ENCODE assay signal across 26 mouse cellular contexts in genomic region chr2:16860056-16860455, GRCm38 (mm10).
DNase-seq lines count a peak whose midpoint lies in the region; ATAC-seq lines count a peak whose summit lies in the region.
"Had no signal": no experiment of that assay in that cellular context is flagged by ENCODE, and none has a peak within 500 bp of the region (broad histone marks: within the 10 kb centered on the region; RNA-seq: fewer than 3 reads in every experiment).

No protein-coding gene starts in this region.

- H3K27ac ChIP-seq in heart, embryonic 11.5 days (ENCODE audit: low read depth, low read length), result no peak overlapping the region
- no peak overlapping the region for H3K27ac ChIP-seq in kidney, embryonic 15.5 days
- H3K27ac ChIP-seq: embryonic facial prominence, embryonic 10.5 days; forebrain, embryonic 15.5 days; hindbrain, embryonic 15.5 days; intestine, embryonic 15.5 days; layer of hippocampus, adult 2 months; liver, embryonic 13.5 days; midbrain, embryonic 12.5 days; neural tube, embryonic 15.5 days; stomach, embryonic 15.5 days had no signal

- no peak for ATAC-seq in heart, embryonic 11.5 days (replicated peaks; ENCODE audit: insufficient number of reproducible peaks, low FRiP score, low TSS enrichment)
- ATAC-seq in kidney, embryonic 15.5 days (replicated peaks; ENCODE audit: low FRiP score), result no peak
- no peak for ATAC-seq in megakaryocyte progenitor cell, adult 5-6 weeks (replicated peaks; ENCODE audit: poor library complexity)
- ATAC-seq: forebrain, embryonic 15.5 days; intestine, embryonic 15.5 days; Patski had no signal

- H3K9me3 ChIP-seq in heart, embryonic 11.5 days (replicated peaks; ENCODE audit: control insufficient read depth, low read length), result no peaks in the 10 kb centered on the region
- no peaks in the 10 kb centered on the region for H3K9me3 ChIP-seq in kidney, embryonic 15.5 days (replicated peaks)
- H3K9me3 ChIP-seq: embryonic facial prominence, embryonic 10.5 days; forebrain, embryonic 15.5 days; G1E; hindbrain, embryonic 15.5 days; intestine, embryonic 15.5 days; liver, embryonic 13.5 days; midbrain, embryonic 12.5 days; neural tube, embryonic 15.5 days; stomach, embryonic 15.5 days had no signal

- H3K4me1 ChIP-seq in heart, embryonic 11.5 days (ENCODE audit: control insufficient read depth, insufficient read depth, low read length), result no peaks in the 10 kb centered on the region
- H3K4me1 ChIP-seq in kidney, embryonic 15.5 days, result no peaks in the 10 kb centered on the region
- H3K4me1 ChIP-seq: embryonic facial prominence, embryonic 10.5 days; forebrain, embryonic 15.5 days; hindbrain, embryonic 15.5 days; intestine, embryonic 15.5 days; liver, embryonic 13.5 days; midbrain, embryonic 12.5 days; neural tube, embryonic 15.5 days; stomach, embryonic 15.5 days had no signal

- 85% methylated on average over 5 of the region's 5 CpGs for WGBS in heart, embryonic 11.5 days (ENCODE audit: insufficient replicate concordance)
- 84% methylated on average over 5 of the region's 5 CpGs for WGBS in kidney, embryonic 15.5 days

- H3K9ac ChIP-seq in heart, embryonic 11.5 days (ENCODE audit: low read depth, low read length), result no peak overlapping the region
- no peak overlapping the region for H3K9ac ChIP-seq in kidney, embryonic 15.5 days
- H3K9ac ChIP-seq: forebrain, embryonic 15.5 days; hindbrain, embryonic 15.5 days; intestine, embryonic 15.5 days; liver, embryonic 13.5 days; midbrain, embryonic 12.5 days; neural tube, embryonic 15.5 days; stomach, embryonic 15.5 days had no signal

- intact Hi-C loops in heart, postnatal 14 days (cut with DNase I), result no loop called here

- no peak overlapping the region for H3K4me2 ChIP-seq in heart, embryonic 11.5 days
- H3K4me2 ChIP-seq in kidney, embryonic 15.5 days, result no peak overlapping the region
- H3K4me2 ChIP-seq: forebrain, embryonic 15.5 days; hindbrain, embryonic 15.5 days; intestine, embryonic 15.5 days; liver, embryonic 13.5 days; midbrain, embryonic 12.5 days; neural tube, embryonic 15.5 days; stomach, embryonic 15.5 days had no signal

- H3K27me3 ChIP-seq in heart, embryonic 11.5 days (ENCODE audit: control insufficient read depth, insufficient read depth, low read length), result no peaks in the 10 kb centered on the region
- H3K27me3 ChIP-seq in kidney, embryonic 15.5 days, result no peaks in the 10 kb centered on the region
- H3K27me3 ChIP-seq: CH12.LX; forebrain, embryonic 15.5 days; hindbrain, embryonic 15.5 days; intestine, embryonic 15.5 days; liver, embryonic 13.5 days; midbrain, embryonic 12.5 days; neural tube, embryonic 15.5 days; stomach, embryonic 15.5 days had no signal

- no peak overlapping the region for H3K4me3 ChIP-seq in heart, embryonic 11.5 days (ENCODE audit: low read depth, low read length)
- H3K4me3 ChIP-seq in kidney, embryonic 15.5 days (replicated peaks), result no peak overlapping the region
- H3K4me3 ChIP-seq: embryonic facial prominence, embryonic 10.5 days; forebrain, embryonic 15.5 days; hindbrain, embryonic 15.5 days; intestine, embryonic 15.5 days; layer of hippocampus, adult 2 months; liver, embryonic 13.5 days; midbrain, embryonic 12.5 days; neural tube, embryonic 15.5 days; stomach, embryonic 15.5 days had no signal

- H3K36me3 ChIP-seq in heart, embryonic 11.5 days (ENCODE audit: control insufficient read depth, insufficient read depth, low read length), result no peaks in the 10 kb centered on the region
- no peaks in the 10 kb centered on the region for H3K36me3 ChIP-seq in kidney, embryonic 15.5 days
- H3K36me3 ChIP-seq: embryonic facial prominence, embryonic 10.5 days; forebrain, embryonic 15.5 days; G1E; hindbrain, embryonic 15.5 days; intestine, embryonic 15.5 days; liver, embryonic 13.5 days; midbrain, embryonic 12.5 days; neural tube, embryonic 15.5 days; stomach, embryonic 15.5 days had no signal

- DNase-seq in heart, adult 11 months, result peak; percentile 97
- peak; percentile 44 for DNase-seq in kidney, adult 11 months
- peak; percentile 2 to 13 for DNase-seq in heart, postnatal 14 days
- peak; percentile 22 for DNase-seq in kidney, postnatal 14 days
- DNase-seq: adrenal gland, postnatal 36 days; B cell, adult 2 months; liver, embryonic 13.5 days; lung, adult 2 months; lung, postnatal 14 days; right cerebral cortex, adult 18-20 months; right cerebral cortex, postnatal 4 days; thymus, postnatal 36 days had no signal

Comparison
In these comparisons a context has a peak if more than half of its experiments do, and no peak if none do; other contexts are left out.
1. DNase-seq: peak in every context shown above with its lines; median percentile 97 in heart, adult 11 months; 44 in kidney, adult 11 months; 22 in kidney, postnatal 14 days; 8 in heart, postnatal 14 days.